Mouse (Mus musculus) cerebellum, adult 18-20 months (tissue): Measurements from ENCODE around the gene Gorasp1.

ENCODE experiments used
- DNase-seq, 2 experiments: peaks; one replicate each; pipeline ENCODE4 v3.0.0; 2021

Gorasp1 gene

DNA sequence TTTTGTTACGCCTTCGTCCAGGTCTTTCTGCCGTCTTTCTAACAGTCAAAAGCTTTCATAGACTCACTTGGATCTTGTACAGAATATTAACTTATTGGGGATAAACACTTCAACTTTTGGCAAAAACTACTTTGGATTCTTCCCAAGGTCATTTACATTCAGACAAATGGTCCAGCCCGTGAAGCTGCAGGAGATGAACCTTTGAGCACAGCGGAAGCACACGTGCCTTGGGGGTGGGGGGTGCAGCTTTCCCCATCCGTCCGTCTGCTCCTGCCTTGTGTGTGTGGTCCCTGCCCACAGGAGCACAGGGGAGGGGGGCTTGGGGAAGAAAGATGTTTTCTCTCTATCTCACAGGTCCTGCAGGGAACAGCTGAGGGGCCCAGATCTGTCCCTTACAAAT is 11.6 kb downstream of the Gorasp1 start:
- no peak for DNase-seq

DNA sequence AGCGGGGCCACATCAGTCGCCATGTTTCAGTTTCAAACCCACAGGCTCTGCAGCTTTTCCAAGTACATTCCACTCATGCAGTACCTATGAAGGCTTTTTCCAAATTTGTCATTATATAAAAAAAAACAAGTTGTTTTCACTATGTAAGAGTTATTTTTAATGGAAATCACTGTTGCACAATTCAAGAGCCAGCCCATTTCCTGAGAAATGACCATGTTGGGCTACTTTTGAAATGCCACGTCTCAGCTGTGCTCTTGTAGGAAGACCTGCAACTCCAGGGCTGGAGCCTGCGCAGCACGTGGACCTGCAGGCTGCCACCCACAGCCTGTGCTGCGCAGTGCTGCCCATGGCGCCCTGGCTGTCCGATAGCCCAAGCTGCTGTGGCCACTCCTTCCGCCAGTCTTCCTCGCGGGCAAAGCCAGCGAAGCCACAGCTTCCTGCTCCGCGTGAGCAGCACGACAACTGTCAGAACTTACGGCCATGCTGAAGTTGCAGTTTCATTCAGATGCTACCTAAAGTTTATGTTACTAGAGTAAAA is 12.2 kb downstream of the Gorasp1 start:
- DNase-seq, result no peak

DNA sequence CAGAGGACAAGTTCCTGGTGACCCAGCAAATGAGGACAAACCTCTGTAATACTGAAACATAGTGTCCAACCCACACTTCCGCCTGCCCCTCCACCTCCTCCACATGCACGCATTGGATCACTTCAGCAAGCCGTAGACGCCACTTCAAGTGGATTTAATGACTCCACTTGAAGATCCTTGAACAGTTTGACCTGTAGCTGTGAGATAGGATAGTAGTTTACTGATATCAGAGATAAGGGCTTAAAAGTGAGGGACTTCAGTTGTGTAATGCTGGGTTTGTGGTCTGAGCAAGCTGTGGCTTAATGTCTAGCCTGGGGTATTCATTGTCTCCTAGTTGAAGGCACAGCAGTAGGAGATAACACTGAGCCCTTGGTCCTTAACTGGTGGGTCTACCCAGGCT is 13.9 kb downstream of the Gorasp1 start:
- no peak for DNase-seq

DNA sequence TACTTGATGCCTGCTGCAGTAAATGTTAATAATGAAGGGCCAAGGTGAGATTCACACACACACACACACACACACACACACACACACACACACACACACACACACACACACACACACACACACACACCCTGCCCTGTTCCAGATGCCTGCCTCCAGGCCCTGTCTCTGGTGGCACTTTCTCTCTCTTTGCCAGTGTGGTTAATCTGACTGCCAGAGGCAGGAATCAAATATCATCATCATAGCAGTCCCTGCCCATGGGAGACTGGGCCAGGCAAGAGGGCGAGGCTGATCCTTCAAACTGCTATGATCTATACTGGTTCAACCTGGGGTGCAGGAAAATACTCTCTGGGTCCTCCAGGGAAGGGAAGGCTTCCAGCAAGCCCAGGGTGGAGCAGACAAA is 17.5 kb downstream of the Gorasp1 start:
- no peak for DNase-seq

DNA sequence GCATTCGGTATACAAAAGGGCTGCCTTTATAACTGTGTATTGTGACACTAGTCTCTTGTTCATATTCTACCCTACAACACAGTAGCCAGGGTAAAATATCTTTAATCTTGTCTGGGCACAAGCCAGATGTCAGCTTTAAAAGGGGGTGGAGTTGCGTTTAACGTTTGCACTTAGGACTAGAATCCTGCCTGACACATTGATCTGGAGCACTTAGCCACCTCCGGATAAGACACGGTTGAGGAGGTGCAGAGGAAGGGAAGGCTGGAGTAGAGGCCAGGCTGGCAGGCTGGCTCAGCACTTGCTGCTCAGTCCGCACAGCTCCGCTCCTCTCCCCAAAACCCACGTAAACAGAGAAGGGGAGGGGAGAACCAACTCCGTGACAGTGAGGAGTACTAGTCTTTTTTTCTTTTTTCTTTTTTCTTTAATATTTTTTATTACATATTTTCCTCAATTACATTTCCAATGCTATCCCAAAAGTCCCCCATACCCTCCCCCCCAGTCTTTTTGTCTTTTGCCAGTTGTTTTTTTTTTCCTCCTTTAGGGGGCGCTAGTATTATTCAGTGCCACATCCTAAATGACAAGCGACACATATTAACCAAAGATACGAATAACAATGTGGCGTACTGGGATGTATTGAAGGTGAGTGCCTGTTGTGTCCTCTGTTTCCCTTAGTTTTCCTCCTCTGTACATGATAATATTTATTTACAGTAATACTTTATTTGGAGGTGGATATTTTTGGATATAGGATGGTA is 24.1 kb downstream of the Gorasp1 start:
- no peak for DNase-seq

DNA sequence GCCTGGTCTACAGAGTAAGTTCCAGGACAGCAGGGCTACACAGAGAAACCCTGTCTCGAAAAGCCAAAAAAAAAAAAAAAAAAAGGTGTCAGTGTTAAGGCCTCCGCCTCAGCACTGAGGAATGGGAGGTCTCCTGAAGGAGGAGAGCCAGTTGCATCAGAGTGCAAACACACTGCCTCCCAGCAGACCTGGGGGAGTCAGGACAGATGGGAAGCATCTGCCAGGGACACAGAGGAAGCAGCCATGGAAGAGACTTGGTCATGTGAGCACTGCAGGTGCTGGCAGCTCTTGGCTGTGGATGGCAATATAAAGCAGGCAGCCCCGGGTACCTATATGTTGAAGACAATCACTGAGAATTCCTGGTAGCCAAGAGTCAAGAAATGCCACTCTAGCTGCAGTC is 27.4 kb downstream of the Gorasp1 start:
- no peak for DNase-seq

DNA sequence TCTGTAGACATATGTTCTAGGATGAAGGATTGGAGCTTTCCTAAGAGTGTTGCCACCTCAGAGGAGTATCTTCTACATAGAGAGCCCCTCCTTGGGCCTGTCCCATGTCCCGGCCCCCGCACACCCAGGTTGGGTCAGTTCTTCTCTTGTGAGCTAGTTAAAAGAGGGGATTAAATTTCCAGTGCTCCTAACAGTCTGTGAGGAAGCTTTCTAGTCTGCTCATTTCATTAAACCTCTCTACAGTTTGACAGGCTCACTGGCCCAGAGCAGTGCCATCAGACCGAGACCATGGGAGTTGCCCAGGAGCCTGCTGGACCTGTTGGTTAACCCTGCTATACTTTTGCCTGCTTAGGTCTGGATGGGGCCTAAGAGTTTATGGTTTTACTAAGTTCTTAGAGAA is 28.7 kb downstream of the Gorasp1 start:
- DNase-seq, result no peak

DNA sequence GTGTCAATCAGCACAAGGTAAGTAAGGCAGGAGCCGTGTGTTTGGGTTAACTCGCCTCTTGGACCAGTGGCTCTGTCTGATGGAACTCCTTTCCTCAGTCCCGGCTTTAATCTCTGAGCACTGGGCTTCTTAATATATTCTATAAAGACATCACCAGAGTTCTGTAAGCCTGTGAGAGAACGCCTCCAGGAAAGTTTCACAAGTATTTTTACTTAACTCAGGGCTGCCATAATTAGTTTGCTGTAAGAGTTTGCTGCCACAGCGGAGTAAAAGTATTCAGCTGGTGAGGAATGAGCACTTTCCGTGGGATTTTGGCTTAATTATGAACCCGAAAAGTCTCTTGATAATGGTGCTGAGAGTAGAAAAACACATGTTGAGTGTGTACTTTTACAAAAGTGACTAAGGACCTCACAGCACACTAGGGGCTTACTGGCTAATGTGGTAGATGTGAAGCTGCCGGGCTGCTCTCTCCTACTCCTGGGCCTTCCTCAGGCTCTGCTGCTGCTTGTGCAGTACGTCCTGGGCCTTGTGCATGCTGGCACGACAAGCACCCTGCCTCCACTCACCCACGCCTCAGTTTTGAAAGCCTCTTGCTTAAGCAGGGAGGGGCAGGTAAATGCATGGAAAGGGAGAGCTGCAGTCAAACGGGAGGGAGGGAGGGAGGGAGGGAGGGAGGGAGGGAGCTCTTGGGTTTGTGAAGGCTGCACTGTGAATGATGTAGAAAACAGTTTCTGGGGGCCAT is 34.8 kb downstream of the Gorasp1 start:
- no peak for DNase-seq

DNA sequence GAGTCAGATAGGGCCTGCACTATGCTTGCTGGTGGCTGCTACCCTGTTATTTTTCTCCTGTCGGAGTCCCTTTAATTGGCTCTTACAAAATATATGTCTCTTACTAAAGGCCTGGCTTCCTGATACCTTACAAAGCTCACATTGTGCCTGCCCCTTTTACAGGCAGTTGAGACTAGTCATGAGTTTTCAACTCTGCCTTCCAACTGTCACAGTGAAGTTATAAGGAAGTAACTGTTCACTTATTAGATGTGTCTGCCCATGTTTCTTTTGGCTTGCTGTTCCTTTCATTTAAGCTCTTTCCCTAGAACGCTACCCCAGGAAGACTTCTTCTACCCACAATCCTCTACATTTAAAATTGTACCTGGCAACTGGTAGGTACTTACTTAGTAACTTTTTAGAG is 37.9 kb downstream of the Gorasp1 start:
- DNase-seq, result no peak

DNA sequence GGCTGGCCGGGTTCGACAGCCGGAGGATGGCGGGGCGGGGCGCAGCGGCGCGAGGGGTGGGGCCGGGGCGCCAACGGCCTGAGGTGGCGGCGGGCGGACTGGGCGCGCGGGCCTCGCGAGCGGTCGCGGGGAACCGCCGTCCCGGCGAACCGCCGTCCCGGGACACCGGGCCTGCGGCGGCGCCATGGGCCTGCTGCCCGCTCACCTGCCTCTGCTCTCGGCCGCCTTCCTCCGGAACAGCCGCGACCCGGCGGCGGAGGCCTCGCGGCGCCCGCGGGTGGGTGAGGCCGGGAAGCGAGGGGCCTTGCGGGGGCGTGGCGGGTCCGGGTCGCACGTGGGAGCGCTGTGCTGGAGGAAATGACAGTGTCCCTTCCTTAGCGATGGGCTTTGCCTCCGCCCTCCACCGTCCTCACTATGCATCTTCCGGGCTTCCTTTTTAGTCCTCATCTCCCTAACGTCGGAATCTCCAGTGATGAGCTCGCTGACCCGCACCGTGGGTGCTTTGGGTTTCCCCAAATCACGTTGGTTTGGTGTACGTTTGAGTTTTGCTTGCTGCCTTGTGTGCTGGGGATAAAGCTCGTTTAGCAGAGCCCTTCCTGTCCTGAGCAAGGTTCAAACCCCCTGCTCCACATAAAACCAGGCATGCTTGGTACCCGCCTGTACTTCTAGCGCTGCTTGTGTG is 42.2 kb downstream of the Gorasp1 start:
- DNase-seq, result peak in 1 of 2 experiments; percentile 19

DNA sequence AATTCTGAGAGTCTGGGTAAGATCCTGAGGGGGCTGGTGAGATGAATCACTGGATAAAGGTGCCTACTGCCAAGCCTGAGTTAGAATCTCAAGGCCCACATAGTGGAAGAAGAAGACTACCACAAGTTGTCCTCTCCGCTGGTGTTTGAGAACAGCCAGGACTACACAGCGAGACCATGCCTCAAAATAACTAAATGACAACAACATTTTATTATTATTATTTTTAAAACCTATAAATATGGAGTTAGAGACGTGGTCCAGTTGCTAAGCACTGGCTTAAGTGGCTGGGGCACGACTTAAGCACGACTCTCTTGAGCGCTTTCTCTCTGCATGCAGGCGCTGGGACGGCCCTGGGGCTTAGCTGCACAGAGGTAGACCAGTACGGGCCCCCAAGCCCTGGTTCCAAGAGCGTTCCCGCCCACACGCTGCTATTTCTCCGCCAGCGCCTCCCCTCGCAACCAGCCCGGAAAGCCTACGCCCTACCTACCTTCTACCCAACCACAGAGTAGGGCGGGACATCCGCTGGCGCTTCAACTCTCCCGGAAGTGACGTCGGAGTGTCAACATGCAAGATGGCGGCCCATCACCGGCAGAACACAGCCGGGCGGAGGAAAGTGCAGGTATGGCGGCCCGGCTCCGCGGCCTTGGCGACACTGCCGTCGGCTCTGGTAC is 42.9 kb downstream of the Gorasp1 start, which contains the start of gene Wdr48:
Gene Wdr48 (plus strand): TSS at position 540 of the 671 bp plus-strand sequence.
- peak; percentile 96 to 98 for DNase-seq

DNA sequence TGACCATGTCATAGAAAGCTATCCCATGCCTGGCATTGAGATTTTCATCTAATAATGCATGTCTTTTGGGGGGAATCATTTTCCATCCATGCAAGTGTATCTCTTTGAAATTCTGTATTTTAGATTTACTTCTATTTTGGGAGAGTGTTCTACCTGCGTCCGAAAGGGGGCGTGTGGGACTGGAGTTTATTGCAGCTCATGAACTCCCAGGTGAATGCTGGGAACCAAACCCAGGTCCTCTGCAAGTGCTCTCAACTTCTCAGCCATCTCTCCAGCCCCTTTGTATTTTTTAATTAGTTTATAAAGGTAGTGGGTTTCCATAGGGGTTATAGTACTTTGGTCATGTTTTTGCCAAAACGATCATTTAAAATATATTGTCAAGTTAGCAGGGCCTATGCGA is 43.5 kb downstream of the Gorasp1 start:
- no peak for DNase-seq

DNA sequence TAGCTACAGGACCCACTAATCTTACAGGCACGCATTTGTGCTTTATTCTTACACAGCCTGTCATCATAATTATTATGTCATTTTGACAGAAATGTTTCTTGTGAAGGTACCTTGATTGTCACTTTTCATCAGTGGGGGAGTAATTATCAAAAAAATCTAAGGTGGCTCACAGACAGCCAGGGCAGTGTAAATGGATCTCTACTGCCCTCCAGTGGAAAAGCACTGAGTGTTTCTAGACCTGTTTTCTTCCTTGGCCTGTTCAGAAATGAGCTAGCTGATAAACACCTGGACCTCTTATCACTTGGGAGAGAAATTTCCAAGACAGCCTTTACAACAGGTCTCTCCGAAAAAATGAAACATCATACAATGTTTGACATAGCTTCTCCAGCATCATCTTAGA is 46.7 kb downstream of the Gorasp1 start:
- peak in 1 of 2 experiments; percentile 15 for DNase-seq

DNA sequence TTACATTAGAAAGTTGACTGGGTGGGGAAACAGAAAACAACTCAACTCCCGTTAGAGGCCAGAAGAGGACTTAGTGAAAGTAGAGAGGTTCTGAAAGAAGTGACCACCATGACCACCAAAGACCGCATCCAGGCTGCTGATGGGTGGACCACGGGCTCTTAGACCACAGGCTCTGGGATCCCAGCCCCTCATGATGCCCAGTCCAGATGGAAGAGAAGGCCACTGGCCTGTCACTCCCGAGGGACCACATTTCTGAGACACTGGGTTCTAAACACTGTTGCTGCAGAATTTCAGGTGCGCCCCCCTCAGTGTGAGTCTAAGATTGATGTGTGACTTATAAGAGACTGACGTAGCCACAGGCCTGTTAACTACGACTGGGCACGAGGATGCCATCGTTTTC is 47.9 kb downstream of the Gorasp1 start:
- no peak for DNase-seq

DNA sequence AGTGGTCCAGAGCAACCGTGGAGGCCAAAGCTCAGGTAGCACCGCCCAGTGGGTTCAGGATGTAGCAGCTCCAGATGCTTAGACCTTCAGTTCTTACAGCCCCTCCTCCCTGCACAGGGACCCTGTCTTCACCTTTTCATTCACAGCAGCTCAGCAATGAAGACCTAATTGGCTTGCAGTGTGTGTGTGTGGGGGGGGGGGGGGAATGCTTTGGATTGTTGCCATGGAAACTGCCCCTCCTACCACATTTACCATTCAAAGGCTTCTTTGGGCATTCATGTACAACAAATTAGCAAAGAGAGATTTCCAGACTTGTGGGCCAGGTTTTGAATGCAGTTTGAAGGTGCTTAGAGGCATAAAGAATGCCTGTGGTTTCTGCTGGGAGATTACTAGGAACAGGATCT is 48.5 kb downstream of the Gorasp1 start:
- DNase-seq, result no peak

DNA sequence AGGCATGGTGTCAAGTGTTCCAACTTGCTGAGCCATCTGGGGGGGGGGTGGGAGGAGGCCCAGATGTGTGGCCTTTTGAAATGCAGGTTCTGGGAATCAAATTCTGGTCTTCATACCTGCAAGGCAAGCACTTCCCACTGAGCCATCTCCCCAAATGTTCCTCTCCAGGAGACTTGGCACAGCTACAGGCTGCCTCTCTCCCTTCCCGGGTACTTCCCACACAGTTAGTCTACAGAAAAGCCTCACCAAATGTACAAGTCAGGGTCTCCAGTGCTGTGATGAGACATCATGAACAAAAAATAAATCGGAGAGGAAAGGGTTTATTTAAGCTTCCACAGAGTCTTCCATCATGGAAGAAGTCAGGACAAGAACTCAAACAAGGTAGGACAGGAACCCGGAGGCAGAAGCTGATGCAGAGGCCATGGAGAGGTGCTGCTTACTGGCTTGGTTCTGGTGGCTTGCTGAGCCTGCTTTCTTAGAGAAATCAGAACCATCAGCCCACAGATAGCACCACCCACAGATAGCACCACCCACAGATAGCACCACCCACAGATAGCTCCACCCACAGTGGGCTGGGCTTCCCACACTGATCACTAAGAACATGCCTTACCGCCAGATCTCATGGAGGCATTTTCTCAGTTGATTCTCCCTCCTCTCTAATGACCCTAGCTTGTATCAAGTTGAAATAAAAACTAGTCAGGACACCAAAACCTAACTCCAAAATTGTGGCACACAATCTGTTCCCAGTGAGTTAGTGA is 50.0 kb downstream of the Gorasp1 start:
- no peak for DNase-seq
